Comparison of ENCODE assay signal across 8 mouse cellular contexts in genomic region chr2:180709023-180709922, GRCm38 (mm10). TPM values are rescaled to one million over a fixed set of nuclear protein-coding genes. Genes with fewer than 3 reads are reported as not detected.
A peak's percentile ranks its signal among the peaks of the same experiment; 100 is the strongest.
DNase-seq lines count a peak whose midpoint lies in the region; ATAC-seq and TF ChIP-seq lines count a peak whose summit lies in the region.

No protein-coding gene starts in this region.

- peak overlapping the region; percentile 82 for H3K27ac ChIP-seq in liver, adult 2 months (replicated peaks; ENCODE audit: insufficient read depth, low read depth, low read length)
- peak overlapping the region; percentile 90 for H3K27ac ChIP-seq in midbrain, postnatal 0 days (ENCODE audit: low read depth, low read length)

- H3K9ac ChIP-seq in liver, adult 2 months (ENCODE audit: low read depth, low read length), result peak overlapping the region; percentile 82
- peak overlapping the region; percentile 68 for H3K9ac ChIP-seq in midbrain, postnatal 0 days (replicated peaks; ENCODE audit: low read length, poor library complexity, severe bottlenecking)

- no peak for TF ChIP-seq POLR2A in liver, adult 2 months (IDR thresholded peaks at IDR 0.05; ENCODE audit: extremely low read depth, insufficient read depth, low read length)

- peaks cover 19% of the 10 kb centered on the region for H3K4me1 ChIP-seq in liver, adult 2 months (ENCODE audit: control insufficient read depth, insufficient read depth, low read length)
- peaks cover 17% of the 10 kb centered on the region for H3K4me1 ChIP-seq in midbrain, postnatal 0 days (ENCODE audit: insufficient read depth, low read length)

- no peak for DNase-seq in liver, adult 2 months (ENCODE audit: extremely low read depth, low read depth, low spot score)
- DNase-seq in liver, result no peak
- DNase-seq in c-Kit-negative CD71-positive TER-119-positive erythroid progenitor cells, embryonic 14.5 days (ENCODE audit: low read depth, low spot score), result peak; percentile 39
- DNase-seq in induced T-regulatory cell, adult 2 months (ENCODE audit: low read depth), result peak; percentile 43
- no peak for DNase-seq in midbrain, postnatal 0 days (ENCODE audit: low spot score)
- DNase-seq in ovary, postnatal 10 days (ENCODE audit: low spot score), result no peak
- DNase-seq in layer of hippocampus, adult 11-12 months (ENCODE audit: low spot score), result no peak
- DNase-seq in adrenal gland, postnatal 25 days, result no peak

- H3K4me2 ChIP-seq in midbrain, postnatal 0 days (ENCODE audit: low read depth, low read length, poor library complexity, severe bottlenecking), result peak overlapping the region; percentile 66

- peaks cover 30% of the 10 kb centered on the region; the same call in 1 of the 2 replicates for H3K79me2 ChIP-seq in liver, adult 2 months (ENCODE audit: control insufficient read depth, insufficient read depth, low read length)

- peak overlapping the region; percentile 70 for H3K4me3 ChIP-seq in liver, adult 2 months (ENCODE audit: insufficient read depth, low read depth, low read length)
- peak overlapping the region; percentile 94 for H3K4me3 ChIP-seq in midbrain, postnatal 0 days (ENCODE audit: low read depth, low read length)

- peaks cover 4% of the 10 kb centered on the region; the same call in 1 of the 2 replicates for H3K36me3 ChIP-seq in liver, adult 2 months (ENCODE audit: control insufficient read depth, insufficient read depth, low read length)
- peaks cover 7% of the 10 kb centered on the region for H3K36me3 ChIP-seq in midbrain, postnatal 0 days (ENCODE audit: insufficient read depth, low read length)

- no peaks in the 10 kb centered on the region for H3K9me3 ChIP-seq in midbrain, postnatal 0 days (ENCODE audit: low read length)

- no peak for TF ChIP-seq CTCF in liver, adult 2 months (IDR thresholded peaks at IDR 0.05; ENCODE audit: low read depth, low read length)
- no peak for TF ChIP-seq CTCF in midbrain, postnatal 0 days (IDR thresholded peaks at IDR 0.05)

- peak; percentile 24; the same call in 1 of the 2 replicates for ATAC-seq in midbrain, postnatal 0 days (ENCODE audit: low FRiP score)

- no peaks in the 10 kb centered on the region for H3K27me3 ChIP-seq in liver, adult 2 months (ENCODE audit: control insufficient read depth, insufficient read depth, low read length)
- no peaks in the 10 kb centered on the region for H3K27me3 ChIP-seq in midbrain, postnatal 0 days (ENCODE audit: insufficient read depth, low read length)

- WGBS in liver, adult 2 months, result under 1% methylated on average over 39 of the region's 39 CpGs
- under 1% methylated on average over 39 of the region's 39 CpGs for WGBS in midbrain, postnatal 0 days

RNA-seq across cellular contexts. Expression of gene Dido1, which starts 0.5 kb away (rescaled TPM):
- total RNA-seq in liver, adult 2 months (2014; rRNA removed), result 26.0 and 27.1 TPM in 2 replicates
- 7.3 and 10.0 TPM in 2 replicates for polyA plus RNA-seq in liver, adult 2 months (2012; rRNA removed)
- 36.7 and 44.1 TPM in 2 replicates for total RNA-seq in midbrain, postnatal 0 days (2014; rRNA removed)
- polyA plus RNA-seq in midbrain, postnatal 0 days (2015; fragmentation: Nextera tagmentation; extraction: Ambion mirVana), result 19.3 and 22.2 TPM in 2 replicates
- total RNA-seq in adrenal gland, postnatal 25 days (2021), result 49.8 and 53.0 TPM in 2 replicates

RNA-seq across cellular contexts. Expression of gene Gid8, which starts 0.6 kb away (rescaled TPM):
- total RNA-seq in liver, adult 2 months (2014; rRNA removed), result 52.4 and 54.7 TPM in 2 replicates
- polyA plus RNA-seq in liver, adult 2 months (2012; rRNA removed), result 23.6 and 24.3 TPM in 2 replicates
- total RNA-seq in midbrain, postnatal 0 days (2014; rRNA removed), result 43.6 and 56.4 TPM in 2 replicates
- polyA plus RNA-seq in midbrain, postnatal 0 days (2015; fragmentation: Nextera tagmentation; extraction: Ambion mirVana), result 44.5 and 46.5 TPM in 2 replicates
- 63.0 and 72.3 TPM in 2 replicates for total RNA-seq in adrenal gland, postnatal 25 days (2021)

RNA-seq across cellular contexts. Expression of gene Slc17a9, which starts 15.8 kb away (rescaled TPM):
- 3.5 and 4.5 TPM in 2 replicates for total RNA-seq in liver, adult 2 months (2014; rRNA removed)
- 9.1 and 10.9 TPM in 2 replicates for polyA plus RNA-seq in liver, adult 2 months (2012; rRNA removed)
- 0.55 and 1.2 TPM in 2 replicates for total RNA-seq in midbrain, postnatal 0 days (2014; rRNA removed)
- polyA plus RNA-seq in midbrain, postnatal 0 days (2015; fragmentation: Nextera tagmentation; extraction: Ambion mirVana), result 0.20 TPM in 1 of 2 replicates, not detected in the other
- total RNA-seq in adrenal gland, postnatal 25 days (2021), result 1.1 and 2.2 TPM in 2 replicates

Comparison
In these comparisons a context has a peak if more than half of its experiments do, and no peak if none do; other contexts are left out.
1. DNase-seq: peak in c-Kit-negative CD71-positive TER-119-positive erythroid progenitor cells, embryonic 14.5 days (single experiment) and induced T-regulatory cell, adult 2 months (single experiment); none in liver, adult 2 months (single experiment), liver (single experiment), midbrain, postnatal 0 days (single experiment), ovary, postnatal 10 days (single experiment), layer of hippocampus, adult 11-12 months (single experiment) and adrenal gland, postnatal 25 days (single experiment).